Mouse (Mus musculus): ENCODE measurements around the gene Olfr1361.

Olfr1361 gene

GRCm38 (mm10) chr13:21663286-21663685, at the start of gene Olfr1361:
TSS of gene Olfr1361 (minus strand) at chr13:21663386.
- DNase-seq (ENCODE audit: low spot score): no peak

- DNase-seq (ENCODE audit: low spot score): no peak
Observed at GRCm38 (mm10) chr13:21711698-21712097, 48.5 kb upstream of the Olfr1361 start.

GRCm38 (mm10) chr13:21710821-21711525, 47.8 kb upstream of the Olfr1361 start:
- DNase-seq (ENCODE audit: low spot score): peak; percentile 91

- DNase-seq (ENCODE audit: low spot score): peak; percentile 93
Observed at GRCm38 (mm10) chr13:21710031-21710711, 47.0 kb upstream of the Olfr1361 start.

- no peak for DNase-seq (ENCODE audit: low spot score)
Observed at GRCm38 (mm10) chr13:21706669-21707068, 43.5 kb upstream of the Olfr1361 start.

GRCm38 (mm10) chr13:21697811-21698210, 34.6 kb upstream of the Olfr1361 start, which contains the start of gene Olfr1359:
TSS of gene Olfr1359 (plus strand) at chr13:21698111.
- DNase-seq (ENCODE audit: low spot score): no peak

- no peak for DNase-seq (ENCODE audit: low spot score)
Observed at GRCm38 (mm10) chr13:21677305-21677704, 14.1 kb upstream of the Olfr1361 start, which contains the start of gene Olfr1360. TSS of gene Olfr1360 (minus strand) at chr13:21677405.

- no peak for DNase-seq (ENCODE audit: low spot score)
Observed at GRCm38 (mm10) chr13:21642418-21642817, 20.8 kb downstream of the Olfr1361 start, which contains the start of gene Olfr11. TSS of gene Olfr11 (minus strand) at chr13:21642518.

- DNase-seq (ENCODE audit: low spot score): no peak
Observed at GRCm38 (mm10) chr13:21613922-21614321, 49.3 kb downstream of the Olfr1361 start, which contains the start of gene Olfr1362. TSS of gene Olfr1362 (minus strand) at chr13:21614022.
